Mouse (Mus musculus) embryonic facial prominence, embryonic 13.5 days (tissue): ENCODE measurements around the gene Fuz. TPM values are rescaled to one million over a fixed set of nuclear protein-coding genes. Genes with fewer than 3 reads are reported as not detected.

Source experiments
- microRNA counts: library from miRNA; unstranded; fragments of <30 nt; microRNA quantifications from one replicate; lab custom pipeline; 2016
- microRNA-seq: library from miRNA; unstranded; fragments of <30 nt; microRNA quantifications from one replicate; pipeline ENCODE4, GENCODE M21; 2016
- polyA plus RNA-seq: library from polyadenylated mRNA; unstranded; fragments of >200 nt; fragmentation: Nextera tagmentation; extraction: Ambion mirVana; gene quantifications from 2 replicates; pipeline ENCODE4 v1.2.1, GENCODE M21; 2015

Fuz gene
- polyA plus RNA-seq, 1 experiment from 2014 or later, result 29.7 TPM

MicroRNAs encoded within 50 kb of the gene (microRNA counts, 519-probe panel; counts per million panel counts)
- microRNA mmu-miR-707 (lab: Ali Mortazavi, UCI), result 236 counts per million, percentile 44 among the panel's probes with 10 or more counts

Small RNA genes within 50 kb of the gene (microRNA-seq; reads per million reads assigned to microRNA genes)
- not detected for gene Mir707

Other genes with a start within 250 kb of the Fuz start
- 11.8 and 12.2 TPM in 2 replicates for gene Myh14, start 225.2 kb upstream of the Fuz start, polyA plus RNA-seq
- gene Izumo2, start 187.3 kb upstream of the Fuz start, polyA plus RNA-seq, result not detected in 2 replicates
- 32.2 and 35.9 TPM in 2 replicates for gene Vrk3, start 147.7 kb upstream of the Fuz start, polyA plus RNA-seq
- gene Zfp473, start 145.0 kb upstream of the Fuz start, polyA plus RNA-seq, result 2.0 and 2.3 TPM in 2 replicates
- gene Nup62, start 80.0 kb upstream of the Fuz start, polyA plus RNA-seq, result 93.5 and 100 TPM in 2 replicates
- gene Il4i1, start 79.7 kb upstream of the Fuz start, polyA plus RNA-seq, result 1.7 and 2.2 TPM in 2 replicates
- 6.4 and 6.5 TPM in 2 replicates for gene Atf5, start 79.4 kb upstream of the Fuz start, polyA plus RNA-seq
- 104 and 110 TPM in 2 replicates for gene Akt1s1, start 47.1 kb upstream of the Fuz start, polyA plus RNA-seq
- gene Tbc1d17, start 47.0 kb upstream of the Fuz start, polyA plus RNA-seq, result 83.1 and 91.0 TPM in 2 replicates
- 30.0 and 30.7 TPM in 2 replicates for gene Pnkp, start 38.9 kb upstream of the Fuz start, polyA plus RNA-seq
- 469 and 526 TPM in 2 replicates for gene Ptov1, start 26.3 kb upstream of the Fuz start, polyA plus RNA-seq
- gene Med25, start 3.4 kb upstream of the Fuz start, polyA plus RNA-seq, result 107 and 111 TPM in 2 replicates
- 72.3 and 77.5 TPM in 2 replicates for gene Ap2a1, start 33.4 kb downstream of the Fuz start, polyA plus RNA-seq
- 0.25 and 0.26 TPM in 2 replicates for gene Tsks, start 47.1 kb downstream of the Fuz start, polyA plus RNA-seq
- gene Cpt1c, start 78.8 kb downstream of the Fuz start, polyA plus RNA-seq, result 32.0 and 39.1 TPM in 2 replicates
- gene Prmt1, start 90.5 kb downstream of the Fuz start, polyA plus RNA-seq, result 534 and 684 TPM in 2 replicates
- gene Irf3, start 101.6 kb downstream of the Fuz start, polyA plus RNA-seq, result 92.0 and 99.7 TPM in 2 replicates
- 73.6 and 83.2 TPM in 2 replicates for gene Bcl2l12, start 102.6 kb downstream of the Fuz start, polyA plus RNA-seq
- gene Scaf1, start 120.3 kb downstream of the Fuz start, polyA plus RNA-seq, result 38.6 and 40.2 TPM in 2 replicates
- gene Rras, start 121.9 kb downstream of the Fuz start, polyA plus RNA-seq, result 19.7 and 23.3 TPM in 2 replicates
- gene Prr12, start 156.8 kb downstream of the Fuz start, polyA plus RNA-seq, result 15.2 and 15.7 TPM in 2 replicates
- 64.7 and 66.6 TPM in 2 replicates for gene Nosip, start 166.3 kb downstream of the Fuz start, polyA plus RNA-seq
- gene Prrg2, start 166.6 kb downstream of the Fuz start, polyA plus RNA-seq, result 23.0 and 26.0 TPM in 2 replicates
- gene Rcn3, start 196.1 kb downstream of the Fuz start, polyA plus RNA-seq, result 375 and 376 TPM in 2 replicates
- 61.6 and 65.1 TPM in 2 replicates for gene Fcgrt, start 207.8 kb downstream of the Fuz start, polyA plus RNA-seq
- 1,651 and 1,760 TPM in 2 replicates for gene Rps11, start 228.4 kb downstream of the Fuz start, polyA plus RNA-seq
- gene Rpl13a, start 232.7 kb downstream of the Fuz start, polyA plus RNA-seq, result 1,453 and 1,588 TPM in 2 replicates
- gene Gm45713, start 240.2 kb downstream of the Fuz start, polyA plus RNA-seq, result 0.20 TPM in 1 of 2 replicates, not detected in the other
- gene Flt3l, start 240.4 kb downstream of the Fuz start, polyA plus RNA-seq, result 1.3 and 1.7 TPM in 2 replicates